Mouse (Mus musculus) lung, postnatal 25 days (tissue): ENCODE results near the gene Ankdd1b.

Experiments
- DNase-seq: peaks from one replicate; pipeline ENCODE4 v3.0.0; 2022; ENCODE audit warnings: low spot score

The Ankdd1b gene

GRCm38 (mm10) chr13:96407040-96407439 lies 64.0 kb downstream of the Ankdd1b start:
- DNase-seq = peak; percentile 55

- DNase-seq = no peak
These were observed 65.5 kb downstream of the Ankdd1b start for GRCm38 (mm10) chr13:96405518-96405917.

GRCm38 (mm10) chr13:96401251-96401650 lies 69.7 kb downstream of the Ankdd1b start:
- no peak for DNase-seq

- no peak for DNase-seq
These were observed 81.7 kb downstream of the Ankdd1b start for GRCm38 (mm10) chr13:96389301-96389700.

- peak; percentile 99 for DNase-seq
These were observed 82.7 kb downstream of the Ankdd1b start, which contains the start of gene Poc5 for GRCm38 (mm10) chr13:96388042-96388888. Poc5 (plus strand) TSS chr13:96388294.

GRCm38 (mm10) chr13:96377883-96378282 lies 93.1 kb downstream of the Ankdd1b start:
- DNase-seq = no peak

GRCm38 (mm10) chr13:96376871-96377270 lies 94.1 kb downstream of the Ankdd1b start:
- DNase-seq = no peak

- no peak for DNase-seq
These were observed 95.5 kb downstream of the Ankdd1b start for GRCm38 (mm10) chr13:96375519-96375918.
